Mouse (Mus musculus): ENCODE results near the gene Pkd1l3. TPM values are rescaled to one million over a fixed set of nuclear protein-coding genes. Genes with fewer than 3 reads are reported as not detected.

Pkd1l3 gene
- under 1 TPM in 1 of 2 experiments, not detected in 1; 0.32 TPM for total RNA-seq (2021)
- long read RNA-seq, experiment 1: 0 reads
- long read RNA-seq, experiment 2: 0 reads

GRCm38 (mm10) chr8:109614243-109615210 lies at the start of gene Pkd1l3:
Gene Pkd1l3, plus strand, starts transcription at chr8:109614517.
- no peak for DNase-seq (ENCODE audit: low spot score)

- no peak for DNase-seq (ENCODE audit: low spot score)
Measured at GRCm38 (mm10) chr8:109564766-109565165, 49.6 kb upstream of the Pkd1l3 start.

GRCm38 (mm10) chr8:109565498-109566333 lies 48.6 kb upstream of the Pkd1l3 start, which contains the start of the genes Dhx38 and Txnl4b:
Gene Dhx38, minus strand, starts transcription at chr8:109565861.
Gene Txnl4b, plus strand, starts transcription at chr8:109565892.
- DNase-seq (ENCODE audit: low spot score): peak; percentile 100

GRCm38 (mm10) chr8:109571139-109571538 lies 43.2 kb upstream of the Pkd1l3 start:
- no peak for DNase-seq (ENCODE audit: low spot score)

DNA sequence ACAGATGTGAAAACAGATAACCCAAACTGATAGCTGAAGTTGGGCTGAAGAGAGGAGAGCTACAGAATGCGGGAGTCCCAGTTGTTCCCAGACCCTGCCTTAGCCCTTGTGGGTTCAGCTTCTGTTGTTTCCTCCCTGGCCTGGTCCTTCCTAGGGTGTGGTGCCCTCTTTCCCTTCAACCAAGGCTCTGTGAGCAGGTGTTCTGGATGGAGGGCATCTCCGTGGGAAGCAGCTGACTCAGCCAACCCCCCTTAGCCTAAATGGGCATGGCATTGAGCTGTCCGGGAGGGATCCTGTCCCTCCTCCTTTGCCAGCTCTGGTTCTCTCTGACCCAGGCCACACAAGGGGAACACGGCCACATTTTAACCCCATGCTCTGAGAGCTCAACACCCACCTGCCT lies 38.0 kb upstream of the Pkd1l3 start:
- DNase-seq (ENCODE audit: low spot score): no peak

DNA sequence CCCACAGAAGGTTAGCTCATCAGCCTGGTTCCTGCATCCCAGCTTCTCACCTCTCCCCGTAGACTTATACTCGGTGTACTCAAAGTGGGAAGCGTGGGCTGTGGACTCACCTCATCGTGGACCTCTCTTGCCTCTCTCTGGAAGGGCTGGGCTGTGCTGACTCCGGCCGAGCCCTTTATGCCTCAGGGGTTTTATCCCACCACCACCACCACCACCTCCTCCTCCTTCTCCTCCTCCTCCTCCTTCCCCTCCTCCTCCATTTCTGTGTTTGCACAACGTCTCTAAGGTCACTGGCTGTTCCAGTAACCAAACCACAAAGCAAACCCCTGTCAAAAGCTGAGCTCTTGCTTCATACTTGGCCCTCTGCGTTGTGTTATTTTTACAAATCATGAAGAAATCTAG lies 35.4 kb upstream of the Pkd1l3 start, which contains the start of gene Hp:
TSS of gene Hp (minus strand) at position 273 of the 402 bp plus-strand sequence.
- no peak for DNase-seq (ENCODE audit: low spot score)

- DNase-seq (ENCODE audit: low spot score): no peak
Measured at GRCm38 (mm10) chr8:109584293-109584692, 30.0 kb upstream of the Pkd1l3 start.

DNA sequence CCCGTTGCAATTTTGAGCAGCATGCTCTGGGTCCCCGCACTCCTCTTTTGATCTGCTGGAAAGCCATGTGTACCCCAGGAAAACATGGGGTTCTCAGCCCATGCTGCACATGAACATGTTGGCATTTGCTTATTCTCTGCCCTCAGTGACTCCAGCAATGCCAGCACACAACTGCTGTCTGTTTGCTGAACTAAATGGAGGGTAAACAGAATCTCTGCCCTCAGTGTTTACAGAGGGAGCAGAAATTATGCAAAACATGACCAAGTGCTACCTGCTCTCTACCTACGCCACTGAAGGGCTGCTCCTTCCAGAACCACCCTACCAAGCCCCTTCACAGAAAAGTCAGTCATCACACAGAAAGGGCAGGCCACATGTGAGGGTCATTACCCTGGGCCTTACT lies 29.5 kb upstream of the Pkd1l3 start:
- DNase-seq (ENCODE audit: low spot score): no peak

GRCm38 (mm10) chr8:109585652-109586051 lies 28.7 kb upstream of the Pkd1l3 start:
- no peak for DNase-seq (ENCODE audit: low spot score)

GRCm38 (mm10) chr8:109586972-109587504 lies 27.3 kb upstream of the Pkd1l3 start:
- no peak for DNase-seq (ENCODE audit: low spot score)

DNA sequence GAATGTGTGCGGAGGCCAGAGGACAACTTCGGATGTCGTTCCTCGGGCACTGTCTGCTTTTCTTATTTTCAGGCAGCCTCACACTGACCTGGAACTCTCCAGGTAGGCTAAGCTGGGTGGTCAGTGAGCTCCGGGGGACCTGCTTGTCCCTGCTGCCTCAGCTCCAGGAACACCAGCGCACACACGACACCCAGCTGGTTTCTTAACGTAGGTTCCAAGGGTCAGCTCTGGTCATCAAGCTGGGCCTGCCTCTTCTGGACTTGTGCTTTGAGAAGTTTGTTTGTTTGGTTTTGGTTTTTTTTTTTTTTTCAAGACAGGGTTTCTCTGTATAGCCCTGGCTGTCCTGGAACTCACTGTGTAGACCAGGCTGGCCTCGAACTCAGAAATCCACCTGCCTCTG lies 23.4 kb upstream of the Pkd1l3 start:
- no peak for DNase-seq (ENCODE audit: low spot score)

GRCm38 (mm10) chr8:109591367-109591766 lies 22.9 kb upstream of the Pkd1l3 start:
- DNase-seq (ENCODE audit: low spot score): no peak

DNA sequence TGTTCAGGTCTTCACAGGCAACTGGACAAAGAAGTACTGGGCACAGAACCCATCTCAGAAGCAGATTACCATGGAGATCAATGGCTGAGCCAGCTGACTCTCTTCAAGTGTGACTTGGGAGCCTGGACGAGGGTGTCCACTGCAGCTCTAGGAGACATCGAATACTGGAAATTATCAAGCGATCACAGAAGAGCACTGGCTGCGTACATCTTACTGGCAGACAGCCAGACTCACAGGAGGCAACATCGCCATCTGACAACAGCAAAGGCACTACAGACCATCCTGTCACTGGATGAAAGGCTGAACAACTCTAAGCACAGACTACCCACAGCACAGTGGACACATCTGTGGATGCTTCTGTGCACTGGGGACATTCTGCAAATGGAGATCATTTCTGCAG lies 22.2 kb upstream of the Pkd1l3 start:
- DNase-seq (ENCODE audit: low spot score): no peak

- DNase-seq (ENCODE audit: low spot score): no peak
Measured at GRCm38 (mm10) chr8:109593117-109593788, 21.1 kb upstream of the Pkd1l3 start.

DNA sequence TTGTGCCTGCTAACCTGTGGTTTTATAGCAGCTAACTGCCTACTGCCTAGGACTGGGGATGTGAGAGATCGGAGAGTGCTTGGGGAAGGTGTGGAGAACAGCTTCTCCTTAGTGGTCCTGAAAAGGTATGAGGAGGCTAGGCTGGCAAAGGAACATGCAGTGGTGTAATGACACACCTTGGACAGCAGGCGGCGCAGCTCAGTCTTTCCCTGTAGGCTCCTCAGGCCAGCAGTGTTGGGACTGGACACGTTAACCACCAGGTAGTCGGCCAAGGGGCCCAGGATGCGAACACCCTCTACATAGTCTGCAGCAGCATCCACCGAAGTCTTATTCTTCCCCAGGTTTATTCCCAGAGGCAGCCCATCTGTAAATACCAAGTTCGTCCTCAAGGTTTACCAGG lies 18.5 kb upstream of the Pkd1l3 start:
- peak; percentile 39 for DNase-seq (ENCODE audit: low spot score)

DNA sequence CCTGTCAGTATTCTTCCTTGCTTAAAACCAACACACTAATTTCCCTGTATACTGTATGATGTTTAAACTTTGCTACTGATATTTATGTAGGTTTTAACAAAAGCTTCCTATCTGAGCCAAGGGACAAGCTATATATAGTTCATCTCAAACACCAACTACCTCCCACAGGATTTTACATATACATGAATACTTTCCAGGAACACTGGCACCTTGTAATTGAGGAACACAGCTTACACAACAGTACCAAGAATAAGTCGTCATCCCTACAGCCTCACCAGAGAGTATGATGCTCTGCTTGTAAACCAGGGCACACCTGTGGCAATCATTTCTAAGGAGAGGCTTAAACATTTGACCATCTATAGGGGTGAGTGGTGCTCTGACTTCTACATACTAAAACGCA lies 7.6 kb upstream of the Pkd1l3 start:
- DNase-seq (ENCODE audit: low spot score): no peak

- DNase-seq (ENCODE audit: low spot score): no peak
Measured at GRCm38 (mm10) chr8:109607650-109608049, 6.7 kb upstream of the Pkd1l3 start.

DNA sequence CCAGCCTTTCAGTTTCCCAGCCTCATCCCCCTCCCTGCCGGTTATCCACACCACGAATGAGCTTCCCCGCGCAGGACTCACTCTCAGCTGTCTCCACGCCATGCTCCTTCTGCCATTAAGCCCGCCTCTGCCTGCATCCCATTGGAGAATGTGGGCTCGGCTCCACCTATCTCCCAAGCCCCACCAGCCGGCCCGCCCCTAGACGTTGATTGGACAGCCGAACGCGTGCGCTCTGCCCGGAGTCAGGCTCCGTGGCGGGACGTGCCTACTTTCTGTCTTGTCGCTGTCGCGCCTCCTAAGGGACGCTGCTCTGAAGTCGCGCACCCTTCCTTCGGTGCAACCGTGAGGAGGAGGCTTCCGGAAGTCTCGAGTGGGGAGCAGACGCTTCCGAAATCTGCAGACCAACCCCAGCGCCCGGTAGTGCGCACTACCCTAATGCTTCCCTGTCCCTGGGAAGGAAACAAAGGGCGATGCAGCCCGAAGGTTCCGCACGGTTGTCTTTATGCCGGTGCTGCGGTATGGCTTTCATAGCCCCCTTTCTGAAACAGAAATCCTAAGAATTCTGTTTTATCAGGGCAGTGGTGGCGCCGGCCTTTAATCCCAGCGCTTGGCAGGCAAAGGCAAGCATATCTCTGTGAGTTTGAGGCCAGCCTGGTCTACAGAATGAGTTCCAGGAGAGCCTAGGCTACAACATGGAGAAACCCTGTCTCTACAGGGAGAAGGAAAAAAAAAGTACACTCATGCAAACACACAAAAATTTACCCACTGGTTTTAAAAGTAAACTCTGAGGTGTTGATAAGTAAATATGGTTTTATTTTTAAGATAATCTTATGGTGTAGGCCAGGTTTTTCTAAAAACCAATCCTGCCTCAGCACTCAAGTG lies 5.8 kb upstream of the Pkd1l3 start, which contains the start of gene Dhodh:
TSS of gene Dhodh (minus strand) at position 403 of the 882 bp plus-strand sequence.
- peak; percentile 96 for DNase-seq (ENCODE audit: low spot score)

DNA sequence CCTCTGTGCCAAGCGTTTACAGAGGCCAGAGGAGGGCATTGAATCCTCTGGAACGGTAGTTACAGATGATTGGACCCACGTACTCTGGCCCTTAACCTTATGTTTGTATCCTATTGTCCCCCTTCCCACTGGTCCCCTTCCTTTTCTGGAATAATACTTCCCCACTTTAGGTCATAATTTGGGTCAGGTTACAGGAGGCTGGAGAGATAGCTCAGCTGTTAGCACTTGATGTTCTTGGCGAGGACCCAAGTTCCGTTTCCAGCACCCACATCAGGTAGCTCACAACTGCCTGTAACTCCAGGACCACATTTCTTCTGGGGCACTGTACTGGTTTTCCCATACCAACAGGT lies 5.2 kb upstream of the Pkd1l3 start:
- peak; percentile 71 for DNase-seq (ENCODE audit: low spot score)

DNA sequence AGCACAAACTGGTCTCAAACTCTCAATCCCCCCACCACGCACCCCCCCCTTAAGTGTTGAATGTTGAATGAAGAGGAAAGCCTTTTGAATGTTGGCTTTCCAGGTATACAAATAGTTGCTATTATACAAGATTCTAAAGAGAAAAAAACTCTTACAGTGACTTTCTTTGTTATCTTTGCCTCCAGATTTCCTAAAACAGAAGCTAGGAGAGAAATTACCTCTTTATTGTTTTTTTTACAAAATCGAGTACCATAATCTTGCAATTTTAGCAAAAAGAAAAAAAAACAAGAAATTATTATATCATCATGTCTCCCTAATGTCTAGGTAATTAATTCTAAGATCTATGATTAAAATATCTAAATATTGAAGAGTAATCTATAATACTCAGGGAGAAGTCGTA lies 1.3 kb downstream of the Pkd1l3 start:
- no peak for DNase-seq (ENCODE audit: low spot score)

All from gastrocnemius, adult 18-20 months (tissue).